Mouse (Mus musculus) bone marrow, adult 2 months (tissue): Measurements from ENCODE around the gene Fcgr2b. TPM values are rescaled to one million over a fixed set of nuclear protein-coding genes. Genes with fewer than 3 reads are reported as not detected.
A peak's percentile ranks its signal among the peaks of the same experiment; 100 is the strongest.

Experiments used
- H3K27ac ChIP-seq: fragments of 200-500 bp; 2 replicates; pipeline ENCODE4 v1.5.1; 2012; ENCODE audit warnings: low read depth, mild to moderate bottlenecking, control low read depth, inconsistent platforms, low read length; ENCODE audit not compliant: control insufficient read depth, poor library complexity, insufficient read depth
- H3K4me1 ChIP-seq: fragments of 200-500 bp; 2 replicates; pipeline ENCODE4 v1.6.1; 2011; ENCODE audit warnings: low read length; ENCODE audit not compliant: control insufficient read depth, insufficient read depth
- H3K4me3 ChIP-seq: fragments of 200-500 bp; replicated peaks from 2 replicates; pipeline ENCODE3; 2011; ENCODE audit warnings: mild to moderate bottlenecking, low read depth, low read length, control low read depth; ENCODE audit not compliant: control insufficient read depth
- CTCF ChIP-seq: fragments of 200-500 bp; IDR thresholded peaks from 2 replicates; pipeline ENCODE4 v1.5.1; 2011; ENCODE audit warnings: low read length, control low read depth; ENCODE audit not compliant: control insufficient read depth, insufficient read depth
- POLR2A ChIP-seq: fragments of 200-500 bp; IDR thresholded peaks from 2 replicates; pipeline ENCODE4 v1.6.1; 2011; ENCODE audit warnings: low read depth, mild to moderate bottlenecking, control low read depth, low read length, borderline replicate concordance; ENCODE audit not compliant: control insufficient read depth
- WGBS: fragments of 180-500 bp; shearing (Covaris S2); methylation state at CpG from one replicate; pipeline ENCODE4 v1.1.7; 2018; 5-methylcytosine and 5-hydroxymethylcytosine counted together
- polyA plus RNA-seq: library from polyadenylated mRNA; stranded (reverse); fragments of >200 nt; gene quantifications from 2 replicates; pipeline ENCODE4 v1.2.4, GENCODE M21; 2011; ENCODE audit warnings: low replicate concordance; ENCODE audit not compliant: missing spikeins, insufficient read depth, insufficient read length

Fcgr2b gene
- polyA plus RNA-seq, 1 experiment, result 75.4 TPM

DNA sequence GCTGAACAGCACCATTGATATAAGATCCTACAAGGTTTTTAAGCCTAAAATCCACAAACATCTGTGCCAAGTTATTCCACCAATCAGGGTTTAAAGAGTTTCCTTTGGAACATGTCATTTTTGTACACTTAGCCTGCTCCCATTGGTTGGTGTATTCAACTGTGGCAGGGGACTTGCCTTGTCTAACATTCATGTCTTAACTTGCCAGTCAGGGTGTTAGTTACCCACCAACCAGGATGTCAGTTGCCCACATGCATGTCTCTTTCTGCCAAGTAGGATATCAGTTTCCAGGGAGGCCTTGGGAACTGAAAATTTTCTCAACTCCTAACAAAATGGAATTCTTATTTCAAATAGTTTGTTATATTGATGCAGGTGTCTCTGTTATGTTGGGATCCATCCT, 29.2 kb upstream of the Fcgr2b start:
- no peak for TF ChIP-seq POLR2A
- Histone ChIP-seq H3K4me3 (no peak overlapping the region), H3K4me1 (peaks cover 2% of the 10 kb centered on the region; the same call in 1 of the 2 replicates), H3K27ac (no peak overlapping the region)

DNA sequence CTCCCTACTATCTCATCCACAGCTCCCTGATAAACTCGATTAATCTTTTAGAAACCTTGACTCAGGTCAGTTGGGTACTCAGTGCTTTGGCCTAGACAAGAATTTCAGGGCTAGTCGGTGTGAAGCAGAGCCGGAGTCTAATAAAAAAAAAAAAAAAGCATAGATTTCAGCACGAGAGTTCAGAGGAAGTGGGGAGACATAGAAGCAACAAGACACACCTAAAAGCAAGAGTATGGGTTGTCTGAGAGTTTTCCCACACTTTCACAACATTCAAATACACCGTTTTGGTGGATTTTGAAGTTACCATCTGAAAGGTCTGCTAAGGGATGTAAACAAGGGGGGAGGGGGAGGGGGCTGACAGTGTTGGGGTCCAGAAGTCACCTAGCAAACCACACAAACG, 28.7 kb upstream of the Fcgr2b start:
- Histone ChIP-seq H3K4me3 (no peak overlapping the region), H3K4me1 (peaks cover 2% of the 10 kb centered on the region; the same call in 1 of the 2 replicates), H3K27ac (no peak overlapping the region)
- TF ChIP-seq POLR2A (no peak), CTCF (no peak)
- 55% methylated on average over 6 of the region's 6 CpGs for WGBS

DNA sequence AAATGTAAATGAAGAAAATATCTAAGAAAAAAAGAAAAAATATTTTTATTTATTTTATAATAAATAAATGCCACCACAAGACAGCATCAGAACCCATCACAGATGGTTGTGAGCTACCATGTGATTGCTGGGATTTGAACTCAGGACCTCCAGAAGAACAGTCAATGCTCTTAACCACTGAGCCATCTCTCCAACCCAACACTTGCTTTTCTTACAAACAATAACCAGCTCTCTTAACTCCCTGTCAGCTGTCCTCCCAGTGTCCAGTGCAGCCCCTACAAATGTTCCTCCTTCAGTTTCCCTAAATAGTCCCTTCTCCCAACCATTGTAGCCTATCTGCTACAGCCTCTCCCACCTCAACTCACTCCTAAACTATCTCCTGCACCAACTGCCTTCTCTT, 23.5 kb upstream of the Fcgr2b start:
- Histone ChIP-seq H3K4me3 (no peak overlapping the region), H3K4me1 (peaks cover 1% of the 10 kb centered on the region; the same call in 1 of the 2 replicates), H3K27ac (no peak overlapping the region)
- TF ChIP-seq POLR2A (no peak), CTCF (no peak)

DNA sequence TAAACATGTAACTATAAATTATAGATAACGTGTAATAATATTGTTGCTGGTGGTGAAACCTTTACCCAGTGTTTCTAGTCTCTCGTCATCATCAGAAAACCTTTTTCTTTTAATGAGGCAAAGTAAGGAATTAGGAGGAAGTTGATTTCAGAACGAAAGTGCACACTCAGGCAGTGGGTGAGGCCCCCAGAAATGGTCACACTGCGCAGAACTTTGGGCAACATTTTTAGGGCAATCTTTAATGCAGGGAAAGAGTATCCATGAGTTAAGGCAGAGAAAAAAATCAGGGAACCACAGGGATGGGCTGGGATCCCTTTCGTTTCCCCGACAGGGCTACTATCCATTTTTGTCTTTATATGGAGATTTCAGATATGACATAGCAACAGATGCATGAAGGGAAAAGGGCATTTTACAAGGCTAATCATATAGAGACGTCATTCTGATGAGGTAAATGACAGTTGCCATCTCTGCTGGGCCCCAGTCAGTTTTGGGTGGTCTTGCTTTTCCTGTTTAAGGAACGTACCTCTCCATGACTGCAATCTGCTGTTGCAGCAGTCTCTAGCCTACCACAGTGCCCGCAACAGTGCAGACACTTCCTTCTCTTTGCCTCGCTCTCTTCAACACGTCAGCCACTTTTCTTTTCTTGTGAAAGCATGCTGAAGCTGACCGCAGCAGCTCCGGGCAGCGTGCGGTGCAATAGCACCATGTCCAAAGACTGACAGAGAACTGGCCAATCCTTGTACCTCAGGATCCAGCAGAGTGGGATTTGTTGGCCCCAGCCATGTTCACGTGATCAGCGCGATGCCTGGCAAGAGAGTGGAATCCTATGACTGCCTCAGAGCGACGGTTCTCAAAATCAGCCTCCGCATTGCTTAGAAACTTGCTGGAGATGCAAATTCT, 21.7 kb upstream of the Fcgr2b start:
- Histone ChIP-seq H3K4me1 (peaks cover 1% of the 10 kb centered on the region), H3K4me3 (peak overlapping the region; percentile 44), H3K27ac (peak overlapping the region; percentile 71)
- TF ChIP-seq POLR2A (peak; percentile 47; the same call in 1 of the 2 replicates), CTCF (no peak)
- WGBS, result 5% methylated on average over 21 of the region's 21 CpGs

DNA sequence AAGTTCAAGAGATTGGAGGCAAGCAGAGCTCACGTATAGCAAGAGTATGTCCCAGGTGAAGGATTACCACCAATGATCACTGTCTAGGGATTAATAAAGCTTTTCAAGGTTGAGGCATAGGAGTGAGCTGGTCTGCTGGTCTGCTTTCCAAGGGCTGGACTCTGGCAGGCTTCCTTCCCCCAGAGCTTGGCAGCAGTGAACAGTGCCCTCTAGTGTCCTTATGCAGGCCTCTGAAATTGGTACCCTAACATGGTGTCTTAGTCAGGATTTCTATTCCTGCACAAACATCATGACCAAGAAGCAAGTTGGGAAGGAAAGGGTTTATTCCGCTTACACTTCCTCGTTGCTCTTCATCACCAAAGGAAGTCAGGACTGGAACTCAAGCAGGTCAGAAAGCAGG, 20.4 kb upstream of the Fcgr2b start:
- Histone ChIP-seq H3K27ac (no peak overlapping the region), H3K4me1 (peaks cover 3% of the 10 kb centered on the region), H3K4me3 (no peak overlapping the region)
- 33% methylated on average over 3 of the region's 3 CpGs for WGBS
- TF ChIP-seq POLR2A, result no peak
- TF ChIP-seq CTCF, result peak; percentile 83

DNA sequence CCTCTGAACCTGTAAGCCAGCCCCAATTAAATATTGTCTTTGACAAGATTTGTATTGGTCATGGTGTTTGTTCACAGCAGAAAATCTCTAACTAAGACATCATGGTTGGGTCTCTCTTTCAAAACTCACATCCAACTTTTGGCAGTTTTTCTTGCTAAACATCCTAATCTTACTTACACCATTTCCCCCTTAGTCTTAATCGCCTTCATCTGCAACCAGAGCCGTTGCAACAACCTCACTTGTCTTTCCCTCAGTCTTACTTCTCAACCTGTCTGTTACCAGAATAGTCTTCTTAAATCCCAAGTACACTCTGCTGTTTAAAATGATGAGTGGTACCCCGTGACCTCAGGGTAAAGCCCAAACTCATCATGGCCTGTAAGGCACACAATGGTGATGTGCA, 19.7 kb upstream of the Fcgr2b start:
- TF ChIP-seq POLR2A (no peak), CTCF (no peak)
- Histone ChIP-seq H3K4me1 (peaks cover 3% of the 10 kb centered on the region), H3K27ac (no peak overlapping the region; the same call in 1 of the 2 replicates), H3K4me3 (no peak overlapping the region)
- WGBS, result 37% methylated on average over 3 of the region's 3 CpGs

DNA sequence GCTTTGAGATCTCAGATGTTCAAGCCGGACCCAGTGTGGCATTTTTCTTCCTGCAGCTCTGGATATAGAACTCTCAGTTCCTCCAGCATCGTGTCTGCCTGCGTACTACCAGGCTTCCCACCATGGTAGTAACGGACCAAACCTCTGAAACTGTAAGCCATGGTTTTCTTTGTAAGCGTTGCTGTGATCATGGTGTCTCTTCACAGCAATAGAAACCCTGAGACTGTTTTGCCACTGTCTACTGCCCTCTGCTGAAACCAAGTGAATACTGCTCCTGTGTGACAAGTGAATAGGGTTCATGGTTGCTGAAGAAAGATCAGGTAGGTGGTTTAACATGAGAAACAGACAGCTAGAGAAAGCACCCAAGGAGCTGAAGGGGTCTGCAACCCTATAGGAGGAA, 16.2 kb upstream of the Fcgr2b start:
- no peak overlapping the region for H3K4me3 ChIP-seq
- H3K4me1 ChIP-seq, result peaks cover 1% of the 10 kb centered on the region
- H3K27ac ChIP-seq, result no peak overlapping the region
- WGBS, result 24% methylated on average over 5 of the region's 5 CpGs
- TF ChIP-seq CTCF (peak; percentile 44), POLR2A (no peak)

DNA sequence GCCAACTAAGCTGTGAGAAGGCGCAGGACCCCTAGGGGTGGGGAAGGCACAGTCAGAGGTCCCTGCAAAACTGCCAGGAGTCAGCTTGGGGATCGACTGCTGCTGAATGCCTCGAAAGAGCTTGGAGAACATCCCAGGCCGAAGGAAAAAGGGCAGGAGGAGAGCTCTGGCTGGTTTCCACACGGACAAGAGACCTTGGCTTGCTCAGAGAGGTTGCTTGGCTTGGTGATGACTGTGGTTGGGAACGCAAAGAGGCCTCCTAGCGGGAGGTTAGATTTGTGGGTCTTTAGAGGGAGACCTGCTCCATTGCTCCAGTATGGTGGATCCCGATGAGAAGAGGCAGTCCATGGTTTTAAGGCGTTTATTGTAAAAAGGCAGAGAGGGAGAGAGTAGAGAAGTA, 13.3 kb upstream of the Fcgr2b start:
- 83% methylated on average over 9 of the region's 9 CpGs for WGBS
- peaks cover 1% of the 10 kb centered on the region for H3K4me1 ChIP-seq
- no peak overlapping the region for H3K4me3 ChIP-seq
- H3K27ac ChIP-seq, result no peak overlapping the region
- TF ChIP-seq POLR2A, result no peak
- no peak for TF ChIP-seq CTCF

DNA sequence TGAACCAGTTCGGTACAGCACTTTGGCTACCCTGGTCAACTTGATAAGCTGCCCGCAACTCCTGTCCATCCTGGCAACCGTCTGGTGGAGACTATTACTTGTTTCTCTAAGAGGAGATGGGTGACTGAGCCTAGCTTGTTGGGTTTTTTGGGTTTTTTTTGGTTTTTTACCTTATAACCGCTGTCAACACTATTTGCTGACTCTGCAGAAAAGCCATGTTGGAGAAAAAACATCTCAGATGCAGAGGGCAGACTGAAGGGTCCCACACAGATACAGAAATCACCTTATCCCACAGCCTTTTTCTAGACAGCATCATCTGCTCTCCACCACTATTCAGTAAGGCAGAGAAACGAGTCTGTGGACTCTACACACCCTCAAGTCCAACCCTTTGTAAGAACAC, 9.5 kb upstream of the Fcgr2b start:
- Histone ChIP-seq H3K27ac (no peak overlapping the region), H3K4me3 (no peak overlapping the region), H3K4me1 (no peaks in the 10 kb centered on the region; the same call in 1 of the 2 replicates)
- 84% methylated on average over 5 of the region's 5 CpGs for WGBS
- no peak for TF ChIP-seq POLR2A
- TF ChIP-seq CTCF, result no peak
